Mouse (Mus musculus) cerebellum, adult 2 months (tissue): ENCODE measurements around the gene Gcnt3.

ENCODE experiments used
- CTCF ChIP-seq: fragments of 200-500 bp; IDR thresholded peaks from 2 replicates; pipeline ENCODE4 v1.5.1; 2011; ENCODE audit warnings: low read depth, mild to moderate bottlenecking, control low read depth, low read length, moderate library complexity, borderline replicate concordance; ENCODE audit not compliant: insufficient read depth
- POLR2A ChIP-seq: fragments of 200-500 bp; IDR thresholded peaks from 2 replicates; pipeline ENCODE4 v1.6.1; 2011; ENCODE audit warnings: low read length, control low read depth, borderline replicate concordance; ENCODE audit not compliant: insufficient read depth

DNA sequence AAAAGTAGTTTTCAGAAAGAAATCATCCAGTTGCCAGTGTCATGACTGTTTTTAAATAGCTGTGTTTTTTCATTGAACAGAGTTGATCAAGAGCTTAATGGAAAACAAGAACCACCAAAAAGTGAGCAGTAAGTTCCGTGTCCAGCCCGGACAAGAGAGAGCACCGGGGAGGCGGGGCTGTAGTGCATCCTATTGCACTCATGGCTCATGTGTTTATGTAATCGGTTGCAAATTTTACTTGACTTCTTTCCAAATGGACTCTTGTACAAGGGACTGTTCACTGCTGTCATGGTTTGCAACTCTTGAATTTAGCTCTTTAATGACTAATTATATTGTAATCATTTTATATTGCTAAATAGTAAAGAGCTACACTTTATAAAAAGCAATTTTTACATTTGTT lies 30.9 kb downstream of the Gcnt3 start:
- TF ChIP-seq POLR2A (no peak), CTCF (no peak)
